Mouse (Mus musculus) cortical plate, adult 2 months (tissue): ENCODE results near the gene Mink1.

Source experiments
- CTCF ChIP-seq: fragments of 200-500 bp; IDR thresholded peaks from 2 replicates; pipeline ENCODE4 v1.5.1; 2011; ENCODE audit warnings: mild to moderate bottlenecking, control low read depth, low read length; ENCODE audit not compliant: insufficient read depth; ENCODE audit errors: extremely low read depth
- POLR2A ChIP-seq: fragments of 200-500 bp; IDR thresholded peaks from 2 replicates; pipeline ENCODE4 v1.6.1; 2011; ENCODE audit warnings: mild to moderate bottlenecking, low read length, control low read depth; ENCODE audit not compliant: insufficient read depth; ENCODE audit errors: extremely low read depth

DNA sequence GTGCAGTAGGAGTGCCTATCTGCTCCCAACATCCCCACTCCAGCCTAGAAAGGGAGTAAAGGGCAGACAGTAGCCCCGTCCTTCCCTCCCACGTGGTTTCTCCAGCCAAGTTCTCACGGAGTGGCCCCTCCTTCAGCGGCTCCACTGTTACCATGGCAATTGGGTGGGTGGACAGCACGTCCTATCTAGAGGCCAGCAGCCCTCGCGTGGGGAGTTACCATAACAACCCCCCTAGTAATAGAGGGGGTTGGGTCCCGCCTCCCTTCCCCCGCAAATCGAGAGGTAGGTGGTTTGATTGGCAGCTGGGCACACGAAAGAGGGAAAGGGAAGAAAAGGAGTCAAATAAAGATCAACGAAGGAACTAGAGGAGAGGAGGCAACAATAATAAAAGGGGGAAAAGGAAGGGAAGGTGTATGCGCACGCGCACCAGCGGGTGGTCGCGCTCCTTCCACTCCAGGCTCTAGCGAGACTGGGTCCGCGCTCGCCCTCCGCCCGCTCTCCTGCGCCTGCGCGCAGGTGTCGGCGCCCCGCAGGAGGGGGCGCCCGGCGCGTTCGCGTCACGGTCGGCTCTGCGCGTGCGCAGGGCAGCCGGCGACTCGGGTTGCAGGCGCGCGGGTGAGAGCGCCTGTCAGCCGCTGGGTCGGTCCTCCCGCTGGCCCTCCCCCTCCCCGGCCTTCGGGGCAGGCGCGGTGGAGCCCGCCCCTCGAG is at the start of gene Mink1:
- TF ChIP-seq CTCF (no peak), POLR2A (peak; percentile 82)
